Comparison of ENCODE assay signal across 26 mouse cellular contexts in genomic region chr19:41519121-41519520, GRCm38 (mm10). TPM values are rescaled to one million over a fixed set of nuclear protein-coding genes. Genes with fewer than 3 reads are reported as not detected.
DNase-seq lines count a peak whose midpoint lies in the region; ATAC-seq and TF ChIP-seq lines count a peak whose summit lies in the region.
"Had no signal": no experiment of that assay in that cellular context is flagged by ENCODE, and none has a peak within 500 bp of the region (broad histone marks: within the 10 kb centered on the region; RNA-seq: fewer than 3 reads in every experiment).

No protein-coding gene starts in this region.

- peaks cover 6% of the 10 kb centered on the region for H3K4me1 ChIP-seq in midbrain, embryonic 11.5 days (ENCODE audit: control insufficient read depth, insufficient read depth, low read length)
- peaks cover 10% of the 10 kb centered on the region for H3K4me1 ChIP-seq in midbrain, embryonic 10.5 days
- H3K4me1 ChIP-seq: embryonic facial prominence, embryonic 12.5 days had no signal

- no peaks in the 10 kb centered on the region for H3K27me3 ChIP-seq in midbrain, embryonic 11.5 days (ENCODE audit: control insufficient read depth, insufficient read depth, low read length)
- H3K27me3 ChIP-seq in midbrain, embryonic 10.5 days (ENCODE audit: low read depth, poor library complexity, severe bottlenecking) = no peaks in the 10 kb centered on the region
- H3K27me3 ChIP-seq in myocyte (ENCODE audit: control insufficient read depth, insufficient read depth, insufficient read length) = no peaks in the 10 kb centered on the region
- H3K27me3 ChIP-seq: CH12.LX; embryonic facial prominence, embryonic 12.5 days; forebrain, embryonic 13.5 days; forebrain, embryonic 15.5 days; Patski had no signal

- H3K9ac ChIP-seq in midbrain, embryonic 11.5 days (ENCODE audit: low read length) = no peak overlapping the region
- H3K9ac ChIP-seq: embryonic facial prominence, embryonic 12.5 days; forebrain, embryonic 13.5 days; forebrain, embryonic 15.5 days; forebrain, postnatal 0 days had no signal

- H3K36me3 ChIP-seq in midbrain, embryonic 11.5 days (ENCODE audit: control insufficient read depth, insufficient read depth, low read length) = no peaks in the 10 kb centered on the region
- H3K36me3 ChIP-seq in midbrain, embryonic 10.5 days = no peaks in the 10 kb centered on the region
- H3K36me3 ChIP-seq in myocyte (ENCODE audit: control insufficient read depth, insufficient read depth) = no peaks in the 10 kb centered on the region
- H3K36me3 ChIP-seq: embryonic facial prominence, embryonic 10.5 days; embryonic facial prominence, embryonic 12.5 days; forebrain, embryonic 15.5 days had no signal

- peaks cover 98% of the 10 kb centered on the region for H3K79me2 ChIP-seq in myocyte (ENCODE audit: control insufficient read depth, insufficient read depth)

- TF ChIP-seq POLR2A in myocyte (IDR thresholded peaks at IDR 0.05; ENCODE audit: insufficient read length, low read depth) = no peak

- no peak overlapping the region for H3K4me2 ChIP-seq in midbrain, embryonic 11.5 days
- H3K4me2 ChIP-seq in myocyte (ENCODE audit: low read depth) = no peak overlapping the region
- H3K4me2 ChIP-seq: embryonic facial prominence, embryonic 12.5 days; forebrain, embryonic 13.5 days; forebrain, embryonic 15.5 days had no signal

- no peak overlapping the region for H3K4me3 ChIP-seq in midbrain, embryonic 11.5 days (ENCODE audit: low read depth, low read length)
- H3K4me3 ChIP-seq in midbrain, embryonic 10.5 days = no peak overlapping the region
- H3K4me3 ChIP-seq in myocyte = no peak overlapping the region
- H3K4me3 ChIP-seq: embryonic facial prominence, embryonic 10.5 days; embryonic facial prominence, embryonic 12.5 days; forebrain, embryonic 13.5 days; forebrain, embryonic 15.5 days had no signal

- no peak overlapping the region for H3ac ChIP-seq in myocyte (ENCODE audit: control insufficient read depth, insufficient read length)

- DNase-seq in midbrain, embryonic 11.5 days (ENCODE audit: low spot score, missing footprints) = peak; percentile 23
- DNase-seq in midbrain, embryonic 10.5 days (ENCODE audit: low spot score) = no peak
- DNase-seq in 416B (ENCODE audit: low read depth) = peak; percentile 63
- no peak for DNase-seq in adrenal gland, postnatal 25 days
- DNase-seq in gastrocnemius, adult 8-10 months (ENCODE audit: low spot score in 2 of 2) = no peak
- DNase-seq: adrenal gland, adult 8-10 months; adrenal gland, postnatal 14 days; B cell, adult 2 months; cerebellum, adult 11 months; cerebellum, adult 18-20 months; cerebellum, adult 8-10 months; cerebellum, adult 9-11 months; cerebellum, postnatal 14 days; cerebellum, postnatal 36 days; forebrain, postnatal 0 days had no signal

- H3K9me3 ChIP-seq in midbrain, embryonic 11.5 days (ENCODE audit: control insufficient read depth, low read length) = no peaks in the 10 kb centered on the region
- H3K9me3 ChIP-seq in midbrain, embryonic 10.5 days (replicated peaks) = no peaks in the 10 kb centered on the region
- H3K9me3 ChIP-seq: embryonic facial prominence, embryonic 10.5 days; embryonic facial prominence, embryonic 12.5 days; forebrain, embryonic 13.5 days; forebrain, embryonic 15.5 days; G1E had no signal

- no peak overlapping the region for H3K27ac ChIP-seq in midbrain, embryonic 11.5 days (ENCODE audit: low read depth, low read length)
- H3K27ac ChIP-seq in midbrain, embryonic 10.5 days (replicated peaks) = no peak overlapping the region
- H3K27ac ChIP-seq: embryonic facial prominence, embryonic 10.5 days; embryonic facial prominence, embryonic 12.5 days; forebrain, embryonic 13.5 days; forebrain, embryonic 15.5 days had no signal

- WGBS in midbrain, embryonic 11.5 days = 89% methylated on average over 6 of the region's 6 CpGs
- WGBS in midbrain, embryonic 10.5 days = 86% methylated on average over 6 of the region's 6 CpGs

- no peak for ATAC-seq in midbrain, embryonic 11.5 days (ENCODE audit: low FRiP score)
- peak; percentile 77 for ATAC-seq in common myeloid progenitor, adult 5-6 weeks (replicated peaks; ENCODE audit: low read depth, poor library complexity, severe bottlenecking)
- ATAC-seq: activated CD4-positive, CD25-positive, alpha-beta regulatory T cell, adult 4 months; CD4-positive, CD25-positive, alpha-beta regulatory T cell, adult 4 months; forebrain, embryonic 13.5 days; forebrain, embryonic 15.5 days; forebrain, postnatal 0 days; Patski had no signal

TF ChIP-seq in myocyte, 11 proteins besides CTCF, POLR2A, EP300 and RAD21:
- TF ChIP-seq SRF (IDR thresholded peaks at IDR 0.05; ENCODE audit: control insufficient read depth, insufficient read length, low read depth) (no peak), REST (IDR thresholded peaks at IDR 0.05; ENCODE audit: insufficient read depth, insufficient read length) (no peak), USF1 (IDR thresholded peaks at IDR 0.05; ENCODE audit: low read depth) (no peak), MAX (IDR thresholded peaks at IDR 0.05; ENCODE audit: low read depth) (no peak), TCF12 (IDR thresholded peaks at IDR 0.05; ENCODE audit: insufficient read depth, poor library complexity, severe bottlenecking) (no peak), E2F4 (IDR thresholded peaks at IDR 0.05; ENCODE audit: insufficient read depth) (no peak), TCF3 (IDR thresholded peaks at IDR 0.05; ENCODE audit: insufficient read length, low read depth) (no peak), MYOD1 (IDR thresholded peaks at IDR 0.05; ENCODE audit: control insufficient read depth in 1 of 3, insufficient read length in 2 of 3, low read depth in 2 of 3) (peak in 2 of 3 experiments; percentile 13 to 17), MYOG (IDR thresholded peaks at IDR 0.05; ENCODE audit: control insufficient read depth in 1 of 3, insufficient read depth in 1 of 3, insufficient read length in 2 of 3, low read depth in 2 of 3) (peak in 1 of 3 experiments; percentile 57)
TF ChIP-seq in myocyte: peak in this region for 2.

RNA-seq across cellular contexts. Expression of gene Lcor, which starts 36.7 kb away (rescaled TPM):
- polyA plus RNA-seq in midbrain, embryonic 11.5 days (2014; fragmentation: Nextera tagmentation; extraction: Ambion mirVana) = 31.3 and 34.1 TPM in 2 replicates
- polyA plus RNA-seq in midbrain, embryonic 10.5 days (2016; fragmentation: Nextera tagmentation; extraction: Ambion mirVana) = 13.9 and 23.2 TPM in 2 replicates
- 17.8 and 21.1 TPM in 2 replicates for total RNA-seq in common myeloid progenitor, adult 5-6 weeks (2017)
- 1.1 TPM for polyA plus RNA-seq in myocyte (2012; fragmentation: generic; extraction: Trizol)
- 19.0 and 19.1 TPM in 2 replicates for total RNA-seq in adrenal gland, postnatal 25 days (2021)
- 10 to 100 TPM; 12.4 to 15.4 (median 13.2) TPM for total RNA-seq in gastrocnemius, adult 8-10 months (2022)

Comparison
In these comparisons a context has a peak if more than half of its experiments do, and no peak if none do; other contexts are left out.
1. DNase-seq: peak in midbrain, embryonic 11.5 days (single experiment) and 416B (single experiment); none in midbrain, embryonic 10.5 days (single experiment), adrenal gland, postnatal 25 days (single experiment) and gastrocnemius, adult 8-10 months (0 of 2).